Mouse (Mus musculus): Measurements from ENCODE around the gene Ppat. TPM values are rescaled to one million over a fixed set of nuclear protein-coding genes. Genes with fewer than 3 reads are reported as not detected.

Ppat gene
- polyA plus RNA-seq, 1 experiment = 7.9 TPM

- DNase-seq = no peak
- Histone ChIP-seq H3K27ac (ENCODE audit: insufficient read depth, low read length) (no peak overlapping the region), H3K4me3 (replicated peaks; ENCODE audit: insufficient read depth, low read depth, low read length) (no peak overlapping the region), H3K27me3 (ENCODE audit: control insufficient read depth, insufficient read depth, low read length) (no peaks in the 10 kb centered on the region), H3K4me1 (ENCODE audit: control insufficient read depth, insufficient read depth, low read length) (no peaks in the 10 kb centered on the region)
- TF ChIP-seq POLR2A (IDR thresholded peaks at IDR 0.05; ENCODE audit: borderline replicate concordance, insufficient read depth, low read length) (no peak), CTCF (IDR thresholded peaks at IDR 0.05; ENCODE audit: borderline replicate concordance, insufficient read depth, low read depth, low read length) (no peak)
- 81% methylated on average over 6 of the region's 6 CpGs for WGBS
Observed at GRCm38 (mm10) chr5:76944965-76945677, 6.3 kb downstream of the Ppat start.

- no peaks in the 10 kb centered on the region for H3K27me3 ChIP-seq (ENCODE audit: control insufficient read depth, insufficient read depth, low read length)
- 96% methylated on average over 4 of the region's 4 CpGs for WGBS
- TF ChIP-seq POLR2A (IDR thresholded peaks at IDR 0.05; ENCODE audit: borderline replicate concordance, insufficient read depth, low read length) = no peak
- TF ChIP-seq CTCF (IDR thresholded peaks at IDR 0.05; ENCODE audit: borderline replicate concordance, insufficient read depth, low read depth, low read length) = no peak
- no peak overlapping the region for H3K27ac ChIP-seq (ENCODE audit: insufficient read depth, low read length)
- H3K4me3 ChIP-seq (replicated peaks; ENCODE audit: insufficient read depth, low read depth, low read length) = no peak overlapping the region
- DNase-seq = no peak
- no peaks in the 10 kb centered on the region for H3K4me1 ChIP-seq (ENCODE audit: control insufficient read depth, insufficient read depth, low read length)
Observed at GRCm38 (mm10) chr5:76942505-76942904, 8.9 kb downstream of the Ppat start.

- DNase-seq = no peak
- no peak overlapping the region for H3K27ac ChIP-seq (ENCODE audit: insufficient read depth, low read length)
- 93% methylated on average over 4 of the region's 4 CpGs for WGBS
- no peaks in the 10 kb centered on the region for H3K4me1 ChIP-seq (ENCODE audit: control insufficient read depth, insufficient read depth, low read length)
- no peak overlapping the region for H3K4me3 ChIP-seq (replicated peaks; ENCODE audit: insufficient read depth, low read depth, low read length)
- TF ChIP-seq POLR2A (IDR thresholded peaks at IDR 0.05; ENCODE audit: borderline replicate concordance, insufficient read depth, low read length) (no peak), CTCF (IDR thresholded peaks at IDR 0.05; ENCODE audit: borderline replicate concordance, insufficient read depth, low read depth, low read length) (no peak)
- no peaks in the 10 kb centered on the region for H3K27me3 ChIP-seq (ENCODE audit: control insufficient read depth, insufficient read depth, low read length)
Observed at GRCm38 (mm10) chr5:76941975-76942374, 9.4 kb downstream of the Ppat start.

GRCm38 (mm10) chr5:76939717-76940116, 11.7 kb downstream of the Ppat start:
- DNase-seq = no peak
- no peaks in the 10 kb centered on the region for H3K27me3 ChIP-seq (ENCODE audit: control insufficient read depth, insufficient read depth, low read length)
- H3K27ac ChIP-seq (ENCODE audit: insufficient read depth, low read length) = no peak overlapping the region
- TF ChIP-seq CTCF (IDR thresholded peaks at IDR 0.05; ENCODE audit: borderline replicate concordance, insufficient read depth, low read depth, low read length) = no peak
- TF ChIP-seq POLR2A (IDR thresholded peaks at IDR 0.05; ENCODE audit: borderline replicate concordance, insufficient read depth, low read length) = no peak
- no peaks in the 10 kb centered on the region for H3K4me1 ChIP-seq (ENCODE audit: control insufficient read depth, insufficient read depth, low read length)
- 98% methylated on average over 8 of the region's 8 CpGs for WGBS
- no peak overlapping the region for H3K4me3 ChIP-seq (replicated peaks; ENCODE audit: insufficient read depth, low read depth, low read length)

GRCm38 (mm10) chr5:76929180-76929877, 22.0 kb downstream of the Ppat start:
- DNase-seq = no peak
- TF ChIP-seq POLR2A (IDR thresholded peaks at IDR 0.05; ENCODE audit: borderline replicate concordance, insufficient read depth, low read length) (no peak), CTCF (IDR thresholded peaks at IDR 0.05; ENCODE audit: borderline replicate concordance, insufficient read depth, low read depth, low read length) (no peak)
- Histone ChIP-seq H3K4me1 (ENCODE audit: control insufficient read depth, insufficient read depth, low read length) (no peaks in the 10 kb centered on the region; the same call in 1 of the 2 replicates), H3K4me3 (replicated peaks; ENCODE audit: insufficient read depth, low read depth, low read length) (no peak overlapping the region), H3K27me3 (ENCODE audit: control insufficient read depth, insufficient read depth, low read length) (no peaks in the 10 kb centered on the region), H3K27ac (ENCODE audit: insufficient read depth, low read length) (no peak overlapping the region)
- 85% methylated on average over 7 of the region's 7 CpGs for WGBS

GRCm38 (mm10) chr5:76928124-76928832, 23.1 kb downstream of the Ppat start:
- Histone ChIP-seq H3K4me1 (ENCODE audit: control insufficient read depth, insufficient read depth, low read length) (peaks cover 4% of the 10 kb centered on the region), H3K4me3 (replicated peaks; ENCODE audit: insufficient read depth, low read depth, low read length) (no peak overlapping the region), H3K27me3 (ENCODE audit: control insufficient read depth, insufficient read depth, low read length) (no peaks in the 10 kb centered on the region), H3K27ac (ENCODE audit: insufficient read depth, low read length) (no peak overlapping the region)
- peak in 1 of 2 experiments; percentile 41 for DNase-seq
- WGBS = 87% methylated on average over 16 of the region's 16 CpGs
- TF ChIP-seq CTCF (IDR thresholded peaks at IDR 0.05; ENCODE audit: borderline replicate concordance, insufficient read depth, low read depth, low read length) (no peak), POLR2A (IDR thresholded peaks at IDR 0.05; ENCODE audit: borderline replicate concordance, insufficient read depth, low read length) (no peak)

GRCm38 (mm10) chr5:76924296-76924695, 27.1 kb downstream of the Ppat start:
- 77% methylated on average over 1 of the region's 1 CpGs for WGBS
- DNase-seq = no peak
- Histone ChIP-seq H3K27ac (ENCODE audit: insufficient read depth, low read length) (no peak overlapping the region), H3K27me3 (ENCODE audit: control insufficient read depth, insufficient read depth, low read length) (no peaks in the 10 kb centered on the region), H3K4me3 (replicated peaks; ENCODE audit: insufficient read depth, low read depth, low read length) (no peak overlapping the region), H3K4me1 (ENCODE audit: control insufficient read depth, insufficient read depth, low read length) (peaks cover 5% of the 10 kb centered on the region)
- TF ChIP-seq CTCF (IDR thresholded peaks at IDR 0.05; ENCODE audit: borderline replicate concordance, insufficient read depth, low read depth, low read length) (no peak), POLR2A (IDR thresholded peaks at IDR 0.05; ENCODE audit: borderline replicate concordance, insufficient read depth, low read length) (no peak)

Data from cerebellum, adult 2 months (tissue).